Mouse (Mus musculus): ENCODE results near the gene Gm8011.
"Not testable (repeated sequence)": the region's sequence is repeated elsewhere in the genome, so short reads cannot be mapped to it uniquely, and the experiment has no call there.

Gene Gm8011

GRCm38 (mm10) chr14:42463581-42463980 lies at the start of gene Gm8011:
TSS of gene Gm8011 (plus strand) at chr14:42463881.
- DNase-seq (ENCODE audit: extremely low spot score, low spot score), result not testable (repeated sequence)

GRCm38 (mm10) chr14:42439573-42439972 lies 24.1 kb upstream of the Gm8011 start, which contains the start of gene Gm8005:
TSS of gene Gm8005 (minus strand) at chr14:42439673.
- not testable (repeated sequence) for DNase-seq (ENCODE audit: extremely low spot score, low spot score)

- not testable (repeated sequence) for DNase-seq (ENCODE audit: extremely low spot score, low spot score)
Measured at GRCm38 (mm10) chr14:42502249-42502648, 38.6 kb downstream of the Gm8011 start, which contains the start of gene Gm8020. TSS of gene Gm8020 (minus strand) at chr14:42502349.
